Mouse (Mus musculus) olfactory bulb, adult 2 months (tissue): ENCODE results near the gene Mab21l1.

ENCODE experiments used
- CTCF ChIP-seq: fragments of 200-500 bp; IDR thresholded peaks from 2 replicates; pipeline ENCODE4 v1.5.1; 2012; ENCODE audit warnings: low read depth, mild to moderate bottlenecking, low read length, moderate library complexity; ENCODE audit not compliant: insufficient read depth
- POLR2A ChIP-seq: fragments of 200-500 bp; IDR thresholded peaks from 2 replicates; pipeline ENCODE4 v1.6.1; 2012; ENCODE audit warnings: mild to moderate bottlenecking, low read depth, low read length, moderate library complexity; ENCODE audit not compliant: insufficient read depth

GRCm38 (mm10) chr3:55787487-55788213 is 5.3 kb downstream of the Mab21l1 start:
- TF ChIP-seq CTCF (no peak), POLR2A (no peak)
